Mouse (Mus musculus): Measurements from ENCODE around the gene Ppp4r3b. TPM values are rescaled to one million over a fixed set of nuclear protein-coding genes. Genes with fewer than 3 reads are reported as not detected.

Ppp4r3b gene
- polyA plus RNA-seq, 1 experiment from 2014 or later: 104 TPM

DNA sequence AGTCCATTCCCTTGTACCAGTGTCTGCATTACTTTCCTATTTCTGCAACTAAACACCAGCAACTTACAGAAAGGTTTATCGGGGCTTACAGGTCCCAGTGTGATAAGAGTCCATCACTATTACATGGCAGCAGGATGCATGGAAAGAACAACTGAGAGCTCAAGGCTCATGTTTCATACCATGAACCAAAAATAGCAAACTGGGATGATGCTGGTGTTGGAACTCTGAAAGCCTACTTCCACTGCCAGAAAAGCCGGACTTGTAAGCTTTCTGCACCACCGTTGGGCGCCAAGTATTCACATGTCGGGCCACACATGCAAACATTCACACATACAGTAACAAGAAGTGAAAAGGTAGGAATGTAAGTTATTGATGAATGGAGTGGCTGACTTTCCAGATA lies 9.1 kb downstream of the Ppp4r3b start:
- Histone ChIP-seq H3K9ac (no peak overlapping the region), H3K36me3 (ENCODE audit: poor library complexity, severe bottlenecking) (peaks cover 36% of the 10 kb centered on the region), H3K4me2 (no peak overlapping the region), H3K27ac (no peak overlapping the region), H3K4me3 (no peak overlapping the region), H3K27me3 (no peaks in the 10 kb centered on the region), H3K9me3 (replicated peaks) (no peaks in the 10 kb centered on the region), H3K4me1 (0 out of 2 replicates have a peak, but pooled peaks cover 10% of the 10 kb centered on the region)
- 96% methylated on average over 5 of the region's 5 CpGs for WGBS
- no peak for ATAC-seq

DNA sequence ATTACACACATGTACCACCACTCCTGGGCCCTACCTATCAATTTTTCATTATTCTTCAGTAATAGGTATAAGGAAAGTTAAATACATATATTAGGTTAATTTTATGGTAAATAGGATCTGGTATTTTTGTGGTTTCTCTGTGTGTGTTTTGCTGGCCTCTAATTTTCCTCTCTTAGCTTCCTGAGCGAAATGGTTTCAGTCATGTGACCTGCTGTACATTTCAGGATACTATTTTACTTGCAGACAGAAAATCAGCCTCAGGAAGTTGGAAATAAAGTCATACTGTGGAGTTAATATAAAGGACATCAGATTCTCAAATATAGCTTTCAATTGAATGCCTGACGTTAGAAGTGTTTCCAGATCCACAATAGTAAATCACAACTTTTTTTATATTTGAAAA lies 16.3 kb downstream of the Ppp4r3b start:
- Histone ChIP-seq H3K4me2 (no peak overlapping the region), H3K9ac (no peak overlapping the region), H3K36me3 (ENCODE audit: poor library complexity, severe bottlenecking) (peaks cover 52% of the 10 kb centered on the region), H3K27me3 (no peaks in the 10 kb centered on the region), H3K9me3 (replicated peaks) (no peaks in the 10 kb centered on the region), H3K4me1 (no peaks in the 10 kb centered on the region), H3K4me3 (no peak overlapping the region), H3K27ac (no peak overlapping the region)
- 92% methylated on average over 2 of the region's 2 CpGs for WGBS
- ATAC-seq: no peak

DNA sequence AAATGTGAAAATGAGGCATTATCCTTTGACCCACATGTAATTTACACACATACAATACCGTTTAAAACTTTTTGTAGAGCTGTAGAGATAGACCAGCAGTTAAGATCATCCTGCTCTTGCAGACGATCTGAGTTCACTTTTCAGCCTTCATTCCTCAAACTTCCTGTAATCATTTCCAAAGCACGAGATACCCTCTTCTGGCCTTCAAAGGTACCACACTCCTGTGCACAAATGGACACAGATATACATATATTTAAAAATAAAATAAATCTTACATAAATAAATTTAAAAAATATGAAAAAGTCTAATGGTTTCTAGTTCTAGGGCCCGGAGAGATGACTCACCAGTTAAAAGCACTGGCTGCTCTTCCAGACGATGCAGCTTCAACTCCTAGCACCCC lies 31.0 kb downstream of the Ppp4r3b start:
- WGBS: 87% methylated on average over 5 of the region's 5 CpGs
- no peak for ATAC-seq

DNA sequence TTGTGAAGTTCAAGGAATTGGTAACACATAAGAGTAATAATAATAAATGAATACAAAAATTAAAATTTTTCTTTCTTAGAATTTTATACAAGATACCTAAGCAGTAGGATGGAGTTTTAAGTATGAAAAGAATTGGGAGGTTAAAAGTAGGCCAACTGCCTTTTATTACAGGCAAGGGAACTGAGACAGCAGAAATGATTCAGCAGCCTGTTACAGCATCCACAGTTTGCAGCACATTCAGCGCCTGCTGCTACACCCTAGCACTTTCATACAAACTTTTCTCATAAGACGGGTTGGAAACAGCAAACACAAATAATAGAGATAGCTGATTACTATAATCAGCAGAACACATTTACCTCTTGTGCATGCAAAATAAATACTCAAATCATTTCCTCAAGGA lies 37.1 kb downstream of the Ppp4r3b start:
- 84% methylated on average over 2 of the region's 2 CpGs for WGBS

More for the DNA sequence above, 31.0 kb downstream of the Ppp4r3b start:
- Histone ChIP-seq H3K27me3 (no peaks in the 10 kb centered on the region), H3K4me3 (no peak overlapping the region), H3K9me3 (replicated peaks) (no peaks in the 10 kb centered on the region), H3K36me3 (ENCODE audit: poor library complexity, severe bottlenecking) (peaks cover 37% of the 10 kb centered on the region), H3K27ac (no peak overlapping the region), H3K4me2 (no peak overlapping the region), H3K9ac (no peak overlapping the region), H3K4me1 (no peaks in the 10 kb centered on the region)

DNA sequence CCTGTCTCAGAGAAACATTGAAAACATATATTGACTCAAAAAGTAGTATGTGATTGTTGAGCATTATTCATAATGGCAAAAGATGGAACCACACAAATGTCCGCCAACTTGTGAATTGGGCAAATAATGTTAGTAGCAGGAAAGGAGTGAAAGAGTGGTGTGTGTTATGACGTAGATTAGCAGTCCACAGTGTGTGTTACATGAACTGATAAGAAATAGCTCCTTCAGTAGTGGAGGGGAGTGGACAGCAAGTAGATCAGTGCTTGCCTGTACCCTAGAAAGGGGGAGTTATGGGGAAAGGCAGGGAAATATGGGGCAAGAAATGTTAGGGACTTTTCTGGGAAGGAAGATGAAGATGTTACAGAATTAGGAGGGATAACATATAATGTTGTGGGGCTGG lies 43.5 kb downstream of the Ppp4r3b start:
- Histone ChIP-seq H3K4me2 (no peak overlapping the region), H3K27ac (no peak overlapping the region), H3K36me3 (ENCODE audit: poor library complexity, severe bottlenecking) (peaks cover 66% of the 10 kb centered on the region), H3K9me3 (replicated peaks) (no peaks in the 10 kb centered on the region), H3K27me3 (no peaks in the 10 kb centered on the region), H3K4me3 (no peak overlapping the region), H3K4me1 (no peaks in the 10 kb centered on the region), H3K9ac (no peak overlapping the region)
- WGBS: 97% methylated on average over 2 of the region's 2 CpGs
- ATAC-seq: no peak

More for the DNA sequence above, 37.1 kb downstream of the Ppp4r3b start:
- H3K9me3 ChIP-seq (replicated peaks): no peaks in the 10 kb centered on the region
- H3K4me2 ChIP-seq: no peak overlapping the region
- H3K4me1 ChIP-seq: no peaks in the 10 kb centered on the region
- no peak overlapping the region for H3K27ac ChIP-seq
- H3K4me3 ChIP-seq: no peak overlapping the region
- peaks cover 35% of the 10 kb centered on the region for H3K36me3 ChIP-seq (ENCODE audit: poor library complexity, severe bottlenecking)
- ATAC-seq: no peak
- no peaks in the 10 kb centered on the region for H3K27me3 ChIP-seq
- no peak overlapping the region for H3K9ac ChIP-seq

DNA sequence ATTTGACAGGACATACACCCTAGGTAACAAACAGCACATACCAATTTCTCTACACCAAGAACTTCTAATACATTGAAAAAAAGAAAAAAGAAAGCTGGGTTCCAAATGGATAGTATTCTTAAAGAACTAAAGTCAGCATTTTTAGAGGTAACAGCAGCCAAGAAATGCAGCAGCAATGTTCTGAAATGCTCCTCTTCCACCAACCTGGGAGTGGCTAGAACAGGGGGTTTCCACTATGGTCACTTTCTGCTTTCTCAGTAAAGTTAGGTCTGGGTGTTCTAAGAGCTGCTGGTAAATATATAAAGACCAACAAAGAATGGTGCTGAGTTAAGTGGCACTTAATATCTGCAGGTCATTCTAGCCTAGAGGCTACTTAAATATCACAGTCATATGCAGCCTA lies 46.4 kb downstream of the Ppp4r3b start:
- Histone ChIP-seq H3K27ac (no peak overlapping the region), H3K36me3 (ENCODE audit: poor library complexity, severe bottlenecking) (peaks cover 73% of the 10 kb centered on the region), H3K9ac (no peak overlapping the region), H3K9me3 (replicated peaks) (no peaks in the 10 kb centered on the region), H3K4me3 (no peak overlapping the region), H3K4me2 (no peak overlapping the region), H3K27me3 (no peaks in the 10 kb centered on the region), H3K4me1 (no peaks in the 10 kb centered on the region)
- no peak for ATAC-seq

DNA sequence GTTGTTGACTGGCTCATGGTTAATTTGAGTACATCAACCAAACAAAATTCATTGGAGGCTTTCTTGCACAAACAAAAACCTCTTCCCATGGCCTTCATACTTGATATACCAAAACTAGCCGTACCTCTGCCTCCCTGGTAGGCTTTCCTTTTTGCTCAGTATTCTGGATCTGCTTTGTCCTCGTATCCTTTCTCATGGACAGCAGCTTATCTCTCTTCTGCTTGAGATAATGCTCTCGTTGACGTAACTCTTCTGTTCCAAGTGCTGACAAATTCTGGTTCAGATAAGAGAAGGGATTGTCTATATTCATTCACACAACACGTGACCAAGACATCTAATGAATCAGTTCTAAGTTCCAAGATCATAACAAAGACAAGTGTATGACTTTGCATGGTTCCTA lies 49.6 kb downstream of the Ppp4r3b start:
- H3K4me1 ChIP-seq: no peaks in the 10 kb centered on the region
- H3K27ac ChIP-seq: no peak overlapping the region
- ATAC-seq: no peak
- peaks cover 61% of the 10 kb centered on the region for H3K36me3 ChIP-seq (ENCODE audit: poor library complexity, severe bottlenecking)
- no peaks in the 10 kb centered on the region for H3K9me3 ChIP-seq (replicated peaks)
- no peak overlapping the region for H3K9ac ChIP-seq
- H3K4me3 ChIP-seq: no peak overlapping the region
- no peaks in the 10 kb centered on the region for H3K27me3 ChIP-seq
- WGBS: 94% methylated on average over 5 of the region's 5 CpGs
- no peak overlapping the region for H3K4me2 ChIP-seq

DNA sequence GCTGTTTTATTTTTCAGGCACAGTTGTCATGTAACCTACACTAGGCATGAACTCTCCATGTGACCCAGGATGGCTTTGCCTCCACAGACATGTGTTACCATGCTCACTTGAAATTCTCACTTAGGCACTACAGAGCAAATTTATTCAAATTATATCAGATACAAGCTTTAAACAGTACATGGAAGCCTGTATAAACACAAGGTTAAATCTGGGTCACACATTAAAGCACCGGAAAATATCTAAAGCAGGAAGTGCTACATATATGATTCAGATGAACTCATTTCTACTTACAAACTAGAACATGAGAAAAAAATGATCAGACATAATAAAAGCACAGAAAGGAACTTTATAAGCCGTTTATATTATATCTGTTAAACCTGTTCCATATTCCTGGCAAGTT lies 52.1 kb downstream of the Ppp4r3b start:
- ATAC-seq: no peak
- WGBS: 95% methylated on average over 2 of the region's 2 CpGs
- Histone ChIP-seq H3K36me3 (ENCODE audit: poor library complexity, severe bottlenecking) (peaks cover 71% of the 10 kb centered on the region), H3K4me2 (no peak overlapping the region), H3K27me3 (no peaks in the 10 kb centered on the region), H3K9ac (no peak overlapping the region), H3K9me3 (replicated peaks) (no peaks in the 10 kb centered on the region), H3K27ac (no peak overlapping the region), H3K4me3 (no peak overlapping the region), H3K4me1 (no peaks in the 10 kb centered on the region)

DNA sequence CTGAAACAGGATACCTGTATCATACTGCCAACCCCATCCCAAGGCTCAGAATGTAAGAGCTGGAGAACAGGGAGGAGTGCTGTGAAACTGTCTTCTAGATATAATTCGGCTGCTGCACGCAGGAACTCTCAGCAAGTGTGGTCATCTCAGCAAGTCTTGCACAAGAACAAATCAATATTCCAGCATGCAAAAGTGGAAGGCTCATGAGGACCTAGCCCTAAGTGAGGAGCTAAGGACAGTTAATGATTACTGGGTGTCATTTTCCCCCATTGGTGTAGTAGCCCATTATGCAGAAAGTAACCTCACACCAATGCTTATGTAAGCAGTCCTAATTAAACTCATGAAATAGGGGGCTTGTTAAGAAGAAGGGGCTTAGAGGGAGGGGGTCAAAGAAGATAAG lies 56.3 kb downstream of the Ppp4r3b start:
- ATAC-seq: no peak
- Histone ChIP-seq H3K36me3 (ENCODE audit: poor library complexity, severe bottlenecking) (peaks cover 59% of the 10 kb centered on the region), H3K9ac (no peak overlapping the region)

DNA sequence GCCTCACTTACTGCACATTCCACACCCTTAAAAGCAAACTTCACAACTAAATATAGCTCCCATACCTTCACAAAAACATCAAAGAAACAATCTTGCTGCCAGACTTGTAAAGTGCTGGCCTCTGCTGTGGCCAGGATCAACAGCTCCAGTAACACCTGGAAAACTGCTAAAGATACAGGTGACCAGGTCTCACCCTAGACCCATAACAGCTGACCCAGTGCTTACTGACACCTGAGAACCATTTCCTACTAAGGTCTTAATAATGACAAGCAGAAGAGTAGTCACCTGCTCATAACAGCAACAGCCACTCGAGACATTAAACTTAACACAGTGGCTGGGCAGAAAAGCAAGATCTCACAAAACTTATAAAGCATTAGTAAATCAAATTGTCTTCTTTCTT lies 60.9 kb downstream of the Ppp4r3b start:
- no peaks in the 10 kb centered on the region for H3K27me3 ChIP-seq
- H3K36me3 ChIP-seq (ENCODE audit: poor library complexity, severe bottlenecking): peaks cover 39% of the 10 kb centered on the region
- H3K4me3 ChIP-seq: no peak overlapping the region
- H3K9me3 ChIP-seq (replicated peaks): no peaks in the 10 kb centered on the region
- H3K4me1 ChIP-seq: no peaks in the 10 kb centered on the region
- H3K27ac ChIP-seq: no peak overlapping the region
- no peak overlapping the region for H3K9ac ChIP-seq
- WGBS: 97% methylated on average over 1 of the region's 1 CpGs
- no peak overlapping the region for H3K4me2 ChIP-seq
- no peak for ATAC-seq

More for the DNA sequence above, 56.3 kb downstream of the Ppp4r3b start:
- no peak overlapping the region for H3K4me2 ChIP-seq
- no peaks in the 10 kb centered on the region for H3K4me1 ChIP-seq
- no peaks in the 10 kb centered on the region for H3K27me3 ChIP-seq
- H3K9me3 ChIP-seq (replicated peaks): no peaks in the 10 kb centered on the region
- no peak overlapping the region for H3K27ac ChIP-seq
- no peak overlapping the region for H3K4me3 ChIP-seq
- 94% methylated on average over 2 of the region's 2 CpGs for WGBS

DNA sequence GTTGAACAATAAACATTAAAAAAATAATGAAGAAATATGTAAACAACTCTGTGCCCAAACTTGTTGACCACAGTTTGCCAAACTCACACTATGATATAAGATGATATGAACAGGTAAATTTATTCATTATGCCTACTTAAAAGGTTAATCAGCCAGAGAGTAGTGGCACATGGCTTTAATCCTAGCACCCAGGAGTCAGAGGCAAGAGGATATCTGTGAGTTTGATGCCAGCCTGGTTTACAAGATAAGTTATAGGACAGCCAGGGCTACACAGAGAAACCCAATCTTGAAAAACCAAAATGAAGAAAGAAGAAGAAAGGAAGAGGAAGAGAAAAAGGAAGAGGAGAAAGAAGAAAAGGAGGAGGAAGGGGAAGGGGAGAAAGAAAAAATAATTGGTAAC lies 64.7 kb downstream of the Ppp4r3b start:
- H3K4me2 ChIP-seq: no peak overlapping the region
- no peak overlapping the region for H3K27ac ChIP-seq
- H3K9me3 ChIP-seq (replicated peaks): no peaks in the 10 kb centered on the region
- no peak overlapping the region for H3K9ac ChIP-seq
- no peak overlapping the region for H3K4me3 ChIP-seq
- peaks cover 25% of the 10 kb centered on the region for H3K36me3 ChIP-seq (ENCODE audit: poor library complexity, severe bottlenecking)
- no peaks in the 10 kb centered on the region for H3K27me3 ChIP-seq
- no peak for ATAC-seq
- no peaks in the 10 kb centered on the region for H3K4me1 ChIP-seq

DNA sequence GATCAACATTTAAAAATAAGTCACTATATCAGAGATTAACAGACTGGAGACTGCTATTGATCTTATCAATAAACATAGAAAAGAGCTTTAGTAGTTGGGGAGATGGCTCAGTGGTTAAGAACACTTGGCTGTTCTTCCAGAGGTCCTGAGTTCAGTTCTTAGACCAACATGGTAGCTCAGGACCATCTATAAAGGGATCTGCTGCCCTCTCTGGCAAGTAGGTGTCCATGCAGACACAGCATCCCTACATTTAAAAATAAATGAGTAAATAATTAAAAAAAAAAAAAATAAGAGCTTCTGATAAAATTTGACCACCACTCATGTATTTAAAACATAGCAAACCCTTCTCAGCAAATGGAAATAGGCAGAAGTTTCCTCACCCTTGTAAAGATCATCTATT lies 65.4 kb downstream of the Ppp4r3b start:
- Histone ChIP-seq H3K27me3 (no peaks in the 10 kb centered on the region), H3K4me3 (no peak overlapping the region), H3K4me1 (no peaks in the 10 kb centered on the region), H3K4me2 (no peak overlapping the region), H3K27ac (no peak overlapping the region), H3K9ac (no peak overlapping the region), H3K9me3 (replicated peaks) (no peaks in the 10 kb centered on the region), H3K36me3 (ENCODE audit: poor library complexity, severe bottlenecking) (peaks cover 25% of the 10 kb centered on the region)
- ATAC-seq: no peak

DNA sequence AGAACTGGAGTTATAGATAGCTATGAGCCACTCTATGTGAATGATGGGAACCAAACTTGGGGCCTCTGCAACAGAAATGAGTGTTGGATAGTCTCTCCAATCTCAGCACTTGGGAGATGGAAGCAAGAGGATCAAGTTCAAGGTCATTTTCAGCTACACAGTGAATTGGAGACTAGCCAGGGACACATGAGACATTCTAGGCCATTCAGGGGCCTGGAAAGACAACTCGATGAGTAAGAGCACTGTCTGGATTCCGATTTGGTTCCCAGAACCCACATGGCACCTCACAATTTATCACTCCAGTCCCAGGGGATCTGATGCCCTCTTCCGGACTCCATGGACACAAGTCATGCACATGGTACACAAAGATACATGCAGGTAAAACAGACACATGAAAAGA lies 65.9 kb downstream of the Ppp4r3b start:
- H3K4me1 ChIP-seq: no peaks in the 10 kb centered on the region
- WGBS: 98% methylated on average over 3 of the region's 3 CpGs
- H3K4me2 ChIP-seq: no peak overlapping the region
- H3K27ac ChIP-seq: no peak overlapping the region
- H3K36me3 ChIP-seq (ENCODE audit: poor library complexity, severe bottlenecking): peaks cover 23% of the 10 kb centered on the region
- no peak overlapping the region for H3K4me3 ChIP-seq
- H3K9ac ChIP-seq: no peak overlapping the region
- no peak for ATAC-seq
- H3K9me3 ChIP-seq (replicated peaks): no peaks in the 10 kb centered on the region
- H3K27me3 ChIP-seq: no peaks in the 10 kb centered on the region
